Mouse (Mus musculus) embryonic facial prominence, embryonic 14.5 days (tissue): Measurements from ENCODE around the gene Ndufv2. TPM values are rescaled to one million over a fixed set of nuclear protein-coding genes. Genes with fewer than 3 reads are reported as not detected.
"Not testable (repeated sequence)": the region's sequence is repeated elsewhere in the genome, so short reads cannot be mapped to it uniquely, and the experiment has no call there.

Source experiments
- ATAC-seq: fragments of 200-750 bp; cut with Nextera tagmentation; 2 replicates; pipeline ENCODE4 v1.8.0; 2017; ENCODE audit warnings: low read depth, moderate number of reproducible peaks, moderate TSS enrichment
- DNase-seq: peaks from one replicate; pipeline ENCODE4 v3.0.0-alpha.2; 2015; ENCODE audit warnings: low spot score
- H3K27ac ChIP-seq: fragments of 300-500 bp; sonication (generic); replicated peaks from 2 replicates; pipeline ENCODE4 v1.5.1; 2014; ENCODE audit warnings: low read depth, mild to moderate bottlenecking, low read length, moderate library complexity
- H3K27me3 ChIP-seq: fragments of 300-500 bp; sonication (generic); replicated peaks from 2 replicates; pipeline ENCODE4 v1.6.1; 2014; ENCODE audit warnings: low read length; ENCODE audit not compliant: control insufficient read depth, insufficient read depth
- H3K36me3 ChIP-seq: fragments of 300-500 bp; sonication (generic); 2 replicates; pipeline ENCODE4 v1.6.1; 2014; ENCODE audit warnings: low read length, mixed read lengths; ENCODE audit not compliant: control insufficient read depth, insufficient read depth
- H3K4me1 ChIP-seq: fragments of 300-500 bp; sonication (generic); 2 replicates; pipeline ENCODE4 v1.6.1; 2014; ENCODE audit warnings: antibody characterized with exemption, low read length; ENCODE audit not compliant: control insufficient read depth, insufficient read depth
- H3K4me2 ChIP-seq: fragments of 300-500 bp; sonication (generic); 2 replicates; pipeline ENCODE4 v1.6.1; 2014; ENCODE audit warnings: low read depth, mild to moderate bottlenecking, low read length, moderate library complexity, mixed read lengths
- H3K4me3 ChIP-seq: fragments of 300-500 bp; sonication (generic); 2 replicates; pipeline ENCODE4 v1.5.1; 2014; ENCODE audit warnings: low read depth, mild to moderate bottlenecking, low read length
- H3K9ac ChIP-seq: fragments of 300-500 bp; sonication (generic); 2 replicates; pipeline ENCODE4 v1.6.1; 2014; ENCODE audit warnings: low read depth, mild to moderate bottlenecking, low read length, moderate library complexity, mixed read lengths
- H3K9me3 ChIP-seq: fragments of 300-500 bp; sonication (generic); 2 replicates; pipeline ENCODE4 v1.6.1; 2016; ENCODE audit warnings: low read length; ENCODE audit not compliant: control insufficient read depth
- WGBS: fragments of 180-500 bp; shearing (Covaris S2); extraction: QIAGEN DNeasy Blood & Tissue Kit; methylation state at CpG from one replicate; pipeline ENCODE4 v1.1.7; 2014; 5-methylcytosine and 5-hydroxymethylcytosine counted together
- polyA plus RNA-seq: library from polyadenylated mRNA; unstranded; fragments of >200 nt; fragmentation: Nextera tagmentation; extraction: Ambion mirVana; gene quantifications from 2 replicates; pipeline ENCODE4 v1.2.1, GENCODE M21; 2014

Gene Ndufv2
- polyA plus RNA-seq, 1 experiment from 2014 or later, result 361 TPM

DNA sequence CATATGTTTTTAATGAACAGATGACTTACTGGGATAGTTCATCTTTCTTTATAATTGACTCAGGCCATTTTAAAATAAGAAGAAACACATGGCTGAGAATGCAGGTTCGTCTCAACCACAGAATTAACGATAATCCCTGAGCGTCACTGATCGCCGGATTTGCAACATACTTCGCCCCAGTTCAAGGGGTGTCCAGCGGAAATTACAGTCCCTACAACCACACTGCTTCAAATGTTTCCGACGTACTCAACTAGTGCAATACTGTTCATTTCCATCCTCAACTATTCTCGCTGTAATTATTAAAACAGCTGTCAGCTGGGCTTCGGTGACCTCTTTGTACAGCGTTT, 25.6 kb downstream of the Ndufv2 start:
- 2% methylated on average over 12 of the region's 12 CpGs for WGBS
- H3K27me3 ChIP-seq, result no peaks in the 10 kb centered on the region
- peak overlapping the region; percentile 91 for H3K4me3 ChIP-seq
- H3K9ac ChIP-seq, result peak overlapping the region; percentile 83
- H3K9me3 ChIP-seq, result no peaks in the 10 kb centered on the region
- ATAC-seq (no peak), DNase-seq (peak; percentile 38)
- H3K27ac ChIP-seq, result peak overlapping the region; percentile 85
- H3K4me2 ChIP-seq, result peak overlapping the region; percentile 83
- H3K36me3 ChIP-seq, result peaks cover 22% of the 10 kb centered on the region
- H3K4me1 ChIP-seq, result peaks cover 4% of the 10 kb centered on the region

DNA sequence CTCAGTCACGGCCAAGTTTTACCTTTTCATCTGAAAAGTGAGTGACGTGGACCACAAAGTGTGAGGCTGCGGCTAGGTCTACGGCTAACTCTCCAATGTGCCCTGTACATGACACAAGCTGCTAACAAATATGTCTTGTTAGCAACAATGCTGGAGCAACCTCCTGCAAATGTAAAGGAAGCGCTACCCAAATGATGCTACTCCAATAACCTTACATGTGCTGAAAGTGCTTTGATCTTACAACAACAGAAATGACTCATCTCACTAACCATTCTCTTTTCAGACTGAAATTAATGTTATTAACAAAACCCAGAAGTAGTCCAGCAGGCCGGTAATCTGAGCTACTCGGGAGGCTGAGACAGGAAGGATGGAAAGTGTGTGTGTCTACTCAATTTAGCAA, 27.4 kb downstream of the Ndufv2 start:
- WGBS, result 82% methylated on average over 7 of the region's 7 CpGs
- peaks cover 4% of the 10 kb centered on the region for H3K4me1 ChIP-seq
- DNase-seq (no peak), ATAC-seq (no peak)
- no peak overlapping the region for H3K27ac ChIP-seq
- no peak overlapping the region for H3K4me2 ChIP-seq
- H3K9me3 ChIP-seq, result no peaks in the 10 kb centered on the region
- 0 out of 2 replicates have a peak, but pooled peaks cover 5% of the 10 kb centered on the region for H3K36me3 ChIP-seq
- no peak overlapping the region for H3K4me3 ChIP-seq
- no peak overlapping the region for H3K9ac ChIP-seq
- H3K27me3 ChIP-seq, result no peaks in the 10 kb centered on the region

DNA sequence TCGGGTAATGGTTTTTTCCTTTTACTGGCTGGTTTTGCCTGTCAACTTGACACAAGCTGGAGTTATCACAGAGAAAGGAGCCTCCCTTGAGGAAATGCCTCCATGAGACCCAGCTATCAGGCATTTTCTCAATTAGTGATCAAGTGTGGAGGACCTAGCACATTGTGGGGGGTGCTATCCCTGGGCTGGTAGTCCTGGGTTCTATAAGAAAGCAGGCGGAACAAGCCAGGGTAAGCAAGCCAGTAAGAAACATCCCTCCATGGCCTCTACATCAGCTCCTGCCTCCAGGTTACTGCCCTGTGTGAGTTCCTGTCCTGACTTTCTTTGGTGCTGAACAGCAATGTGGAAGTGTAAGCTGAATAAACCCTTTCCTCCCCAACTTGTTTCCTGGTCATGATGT, 32.3 kb downstream of the Ndufv2 start:
- not testable (repeated sequence) for H3K27me3 ChIP-seq, H3K27ac ChIP-seq, ATAC-seq, H3K36me3 ChIP-seq, H3K4me1 ChIP-seq, H3K4me3 ChIP-seq, DNase-seq, H3K9ac ChIP-seq, H3K9me3 ChIP-seq, H3K4me2 ChIP-seq
- 94% methylated on average over 2 of the region's 2 CpGs for WGBS

DNA sequence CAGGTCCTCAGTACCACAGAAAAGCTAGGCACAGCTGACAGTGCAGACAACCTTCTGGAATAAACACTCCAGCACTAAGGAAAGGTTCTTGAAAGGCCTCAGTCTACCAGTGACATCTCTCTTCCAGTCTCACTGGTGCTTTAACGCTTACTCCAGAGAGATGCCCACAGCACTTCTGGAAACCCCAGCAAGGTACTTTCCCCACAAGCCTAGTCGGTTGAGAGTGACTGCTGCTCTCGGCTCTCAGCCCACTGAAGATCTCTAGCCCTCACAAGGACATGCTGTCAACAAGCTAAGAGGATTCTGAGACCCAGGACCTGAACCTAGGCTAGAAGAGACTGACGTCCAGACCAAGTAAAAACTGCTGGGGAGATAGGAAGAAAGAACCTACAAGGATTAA, 36.2 kb downstream of the Ndufv2 start:
- Histone ChIP-seq H3K27me3 (no peaks in the 10 kb centered on the region), H3K36me3 (no peaks in the 10 kb centered on the region), H3K4me2 (no peak overlapping the region), H3K27ac (no peak overlapping the region), H3K4me3 (no peak overlapping the region), H3K9me3 (no peaks in the 10 kb centered on the region), H3K4me1 (no peaks in the 10 kb centered on the region), H3K9ac (no peak overlapping the region)
- ATAC-seq (no peak), DNase-seq (no peak)
- WGBS, result 84% methylated on average over 4 of the region's 4 CpGs

DNA sequence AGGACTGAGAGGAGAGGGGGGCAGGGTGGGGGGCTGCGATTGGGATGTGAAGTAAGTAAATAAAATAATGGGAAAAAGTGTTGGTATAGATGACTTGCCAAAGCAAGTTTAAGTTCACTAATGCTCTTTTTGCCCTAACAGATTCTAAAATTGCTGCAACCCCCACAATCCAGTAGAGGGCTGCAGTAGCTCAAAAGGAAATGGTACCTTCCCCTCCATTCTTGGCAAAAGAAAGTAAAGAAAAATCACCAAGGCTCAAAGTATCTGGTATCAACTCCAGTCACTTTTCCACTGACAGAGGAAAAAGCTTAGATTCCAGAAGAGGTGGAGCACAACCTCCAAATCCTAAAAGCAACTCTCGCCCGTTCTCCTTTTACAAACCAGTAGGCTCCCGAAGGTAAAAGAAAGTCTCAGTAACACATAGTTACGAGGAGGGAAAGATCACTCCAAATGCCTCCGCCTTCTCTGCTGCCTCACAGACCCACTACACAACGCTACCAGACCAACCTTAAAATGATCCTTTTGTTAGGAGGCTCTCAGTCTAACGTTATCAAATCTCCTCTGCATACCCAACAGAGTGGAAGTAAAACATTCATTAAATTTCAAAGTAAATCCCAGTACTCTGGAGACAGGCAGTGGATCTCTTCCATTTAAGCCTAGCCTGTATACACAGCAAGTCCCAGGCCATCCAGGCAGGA, 40.0 kb downstream of the Ndufv2 start:
- Histone ChIP-seq H3K27ac (peak overlapping the region; percentile 45; the same call in 1 of the 2 replicates), H3K4me2 (peak overlapping the region; percentile 34), H3K36me3 (no peaks in the 10 kb centered on the region), H3K9ac (no peak overlapping the region), H3K4me1 (no peaks in the 10 kb centered on the region), H3K27me3 (no peaks in the 10 kb centered on the region), H3K9me3 (no peaks in the 10 kb centered on the region), H3K4me3 (peak overlapping the region; percentile 13)
- DNase-seq, result peak; percentile 65
- WGBS, result 45% methylated on average over 8 of the region's 8 CpGs
- peak; percentile 76 for ATAC-seq

DNA sequence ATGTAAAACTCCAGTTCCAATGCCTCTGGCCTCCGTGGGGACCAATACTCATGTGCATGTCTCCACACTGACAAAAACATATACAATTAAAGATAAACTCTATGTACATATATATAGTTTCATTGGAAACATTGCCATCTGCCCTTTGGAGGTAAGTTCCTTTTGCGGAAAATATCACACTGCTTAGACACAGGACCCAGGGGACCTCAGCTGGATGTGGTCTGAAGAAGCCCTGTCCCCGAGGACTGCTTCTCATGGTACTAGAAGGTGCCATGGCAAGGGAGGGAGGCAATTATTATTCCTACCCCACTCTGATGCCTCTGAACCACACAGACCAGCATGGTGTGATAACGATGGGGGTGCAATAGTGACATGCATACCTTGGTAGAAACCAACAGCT, 43.2 kb downstream of the Ndufv2 start:
- H3K36me3 ChIP-seq, result no peaks in the 10 kb centered on the region
- H3K27me3 ChIP-seq, result no peaks in the 10 kb centered on the region
- DNase-seq, result no peak
- H3K4me1 ChIP-seq, result no peaks in the 10 kb centered on the region
- H3K4me3 ChIP-seq, result no peak overlapping the region
- no peak overlapping the region for H3K9ac ChIP-seq
- no peaks in the 10 kb centered on the region for H3K9me3 ChIP-seq
- H3K27ac ChIP-seq, result no peak overlapping the region
- no peak overlapping the region for H3K4me2 ChIP-seq
- 88% methylated on average over 4 of the region's 4 CpGs for WGBS
- no peak for ATAC-seq

DNA sequence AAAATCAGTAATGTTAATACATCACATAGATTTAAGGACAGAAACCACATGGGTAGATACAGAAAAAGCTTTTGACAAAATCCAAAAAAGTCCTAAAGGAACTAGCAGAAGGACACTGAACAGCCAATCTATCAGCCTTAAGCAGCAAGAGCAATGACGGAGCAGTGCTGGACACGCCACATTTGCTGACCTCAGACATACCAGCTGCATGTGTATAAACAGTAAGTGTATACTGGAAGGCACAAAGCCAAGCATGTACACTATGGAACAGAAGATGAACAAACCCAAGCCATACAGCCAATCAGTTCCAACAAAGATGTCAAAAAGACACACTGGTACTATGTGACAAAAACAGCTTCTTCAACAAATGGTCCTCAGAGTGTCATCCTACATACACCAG, 44.2 kb downstream of the Ndufv2 start:
- no peak overlapping the region for H3K4me2 ChIP-seq
- no peaks in the 10 kb centered on the region for H3K27me3 ChIP-seq
- H3K36me3 ChIP-seq, result no peaks in the 10 kb centered on the region
- no peak overlapping the region for H3K4me3 ChIP-seq
- H3K9ac ChIP-seq, result no peak overlapping the region
- 79% methylated on average over 2 of the region's 2 CpGs for WGBS
- ATAC-seq (no peak), DNase-seq (no peak)
- H3K4me1 ChIP-seq, result no peaks in the 10 kb centered on the region
- H3K27ac ChIP-seq, result no peak overlapping the region
- no peaks in the 10 kb centered on the region for H3K9me3 ChIP-seq

DNA sequence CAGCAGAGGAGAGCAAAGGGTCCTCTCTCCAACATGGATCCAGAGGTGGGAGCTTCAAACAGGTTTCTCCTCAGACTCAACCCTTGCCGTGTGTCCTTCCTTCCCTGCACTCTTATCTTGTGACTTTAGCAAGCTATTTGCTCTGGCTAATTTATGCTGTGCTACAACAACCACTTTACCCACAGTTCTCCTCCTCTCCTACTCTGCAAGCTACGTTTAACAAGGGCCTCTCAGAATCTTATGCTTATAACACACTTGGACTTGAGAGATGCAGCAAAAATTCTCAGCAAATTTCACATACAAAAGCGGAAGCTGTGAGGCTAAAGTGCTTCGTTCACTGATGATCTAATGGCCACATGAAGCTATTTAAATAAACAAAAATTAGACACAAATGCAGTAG, 48.0 kb downstream of the Ndufv2 start:
- Histone ChIP-seq H3K4me2 (no peak overlapping the region), H3K36me3 (no peaks in the 10 kb centered on the region), H3K27ac (no peak overlapping the region), H3K4me1 (no peaks in the 10 kb centered on the region), H3K27me3 (no peaks in the 10 kb centered on the region), H3K9me3 (no peaks in the 10 kb centered on the region), H3K9ac (no peak overlapping the region), H3K4me3 (no peak overlapping the region)
- 72% methylated on average over 4 of the region's 4 CpGs for WGBS
- ATAC-seq (no peak), DNase-seq (no peak)

DNA sequence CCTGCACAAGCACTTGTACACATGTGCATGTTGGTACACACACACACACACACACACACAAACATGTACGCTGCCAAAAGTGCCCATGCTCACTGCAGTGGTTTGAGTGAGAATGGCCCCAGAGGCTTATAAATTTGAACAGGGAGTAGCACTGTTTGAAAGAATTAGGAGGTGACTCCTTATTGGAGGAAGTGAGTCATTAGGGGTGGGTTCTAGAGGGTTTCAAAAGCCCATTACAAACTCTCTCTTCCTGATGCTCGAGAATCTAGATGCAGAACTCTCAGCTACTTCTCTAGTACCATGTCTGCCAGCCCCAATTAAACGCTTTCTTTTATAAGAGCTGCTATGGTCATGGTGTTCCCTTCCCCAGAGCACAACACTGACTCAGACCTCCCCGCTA, 52.6 kb downstream of the Ndufv2 start:
- no peak for DNase-seq

More for the DNA sequence above, 52.6 kb downstream of the Ndufv2 start:
- Histone ChIP-seq H3K9ac (no peak overlapping the region), H3K36me3 (peaks cover 7% of the 10 kb centered on the region), H3K9me3 (no peaks in the 10 kb centered on the region), H3K4me1 (no peaks in the 10 kb centered on the region), H3K27me3 (no peaks in the 10 kb centered on the region), H3K4me2 (no peak overlapping the region), H3K27ac (no peak overlapping the region), H3K4me3 (no peak overlapping the region)
- WGBS, result 81% methylated on average over 4 of the region's 4 CpGs
- ATAC-seq, result no peak
